Mouse (Mus musculus) mature B cell (primary cell): ENCODE measurements around the gene Tgfbr2.

Experiments
- in situ Hi-C: fragments of 300-500 bp; cut with MboI; formaldehyde crosslinking; loops from 2 replicates; pipeline ENCODE4 v1.14.3; 2019

The Tgfbr2 gene

DNA sequence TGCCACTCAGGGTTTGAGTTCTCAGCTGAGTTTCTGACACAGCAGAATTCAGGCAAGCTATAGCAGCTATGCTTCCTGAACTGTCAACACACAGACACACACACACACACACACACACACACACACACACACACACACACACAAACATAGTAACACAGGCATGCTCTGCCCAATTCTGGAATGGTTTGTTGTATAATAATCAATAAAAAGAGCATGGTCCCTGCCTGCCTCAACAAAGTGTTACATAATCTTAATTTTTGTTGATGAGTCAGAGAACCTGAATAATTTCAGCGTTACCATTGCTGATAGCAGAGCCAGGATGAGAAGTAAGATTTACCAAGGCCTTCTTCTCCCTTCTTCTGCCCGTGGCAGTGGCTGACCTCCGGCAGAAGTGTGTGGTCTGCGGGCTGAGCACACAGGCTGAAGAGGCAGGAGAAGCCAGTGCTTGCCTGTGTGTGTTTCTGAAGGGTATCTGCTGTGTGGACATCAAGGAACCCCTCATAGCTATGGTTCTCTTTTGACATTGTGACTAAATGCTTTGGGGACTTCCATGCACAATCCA is 18.8 kb upstream of the Tgfbr2 start:
- in situ Hi-C loops, result no loop called here

- in situ Hi-C loops, result no loop called here
These were observed 18.3 kb upstream of the Tgfbr2 start for GRCm38 (mm10) chr9:116193535-116193881.

- in situ Hi-C loops, result no loop called here
These were observed 17.8 kb upstream of the Tgfbr2 start for GRCm38 (mm10) chr9:116192826-116193534.

- in situ Hi-C loops, result no loop called here
These were observed 17.1 kb upstream of the Tgfbr2 start for GRCm38 (mm10) chr9:116192253-116192652.

DNA sequence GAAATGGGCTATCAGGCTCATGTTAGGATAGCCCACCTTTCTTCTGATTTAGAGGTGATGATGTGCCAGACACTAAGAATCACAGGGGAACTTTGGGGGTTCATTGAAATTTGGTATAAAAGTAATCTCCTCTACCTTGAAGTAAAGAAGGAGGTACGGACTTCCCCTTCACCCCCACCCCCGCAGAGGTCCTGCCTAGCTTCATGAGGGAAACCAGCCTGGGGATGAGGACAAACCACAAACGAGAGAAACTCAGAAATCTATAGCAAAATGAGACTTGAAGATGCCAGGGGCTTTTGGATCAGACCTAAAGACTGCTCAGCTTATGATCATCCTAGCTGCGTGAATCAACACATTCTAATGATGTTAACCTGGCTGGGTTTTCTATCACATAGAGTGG is 14.7 kb upstream of the Tgfbr2 start:
- in situ Hi-C loops, result no loop called here

- in situ Hi-C loops, result no loop called here
These were observed 13.9 kb upstream of the Tgfbr2 start for GRCm38 (mm10) chr9:116188952-116189666.

DNA sequence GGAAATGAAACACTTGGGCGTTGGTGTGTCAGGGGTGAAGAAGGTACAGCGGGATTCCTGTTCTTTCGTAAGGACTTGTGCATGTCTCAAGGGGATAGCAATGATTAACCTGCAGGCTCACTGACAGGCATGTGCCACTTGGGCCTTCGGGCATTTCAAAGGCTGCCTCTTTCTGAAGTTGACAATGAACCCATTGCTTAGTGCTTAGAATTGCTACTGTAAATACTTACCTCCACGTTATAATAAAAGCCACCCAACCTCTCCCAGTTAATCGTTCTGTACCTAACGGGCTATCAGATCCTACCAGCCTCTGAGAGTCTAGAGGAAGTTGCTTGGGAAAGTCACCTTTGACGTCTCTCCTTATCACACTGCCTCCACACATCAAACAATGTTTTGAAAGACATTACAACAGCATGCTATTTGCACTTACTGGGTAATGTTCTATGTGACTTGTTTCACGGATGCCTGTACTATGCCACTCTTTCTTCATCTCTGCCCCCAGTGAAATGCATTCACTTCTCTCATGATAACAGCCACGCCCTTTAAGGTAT is 12.1 kb upstream of the Tgfbr2 start:
- in situ Hi-C loops, result no loop called here

GRCm38 (mm10) chr9:116184903-116185302 is 9.7 kb upstream of the Tgfbr2 start:
- in situ Hi-C loops, result no loop called here

GRCm38 (mm10) chr9:116183035-116183434 is 7.9 kb upstream of the Tgfbr2 start:
- in situ Hi-C loops, result no loop called here

GRCm38 (mm10) chr9:116181608-116182007 is 6.4 kb upstream of the Tgfbr2 start:
- in situ Hi-C loops, result no loop called here

- in situ Hi-C loops, result no loop called here
These were observed 3.0 kb upstream of the Tgfbr2 start for GRCm38 (mm10) chr9:116178151-116178550.

- in situ Hi-C loops, result no loop called here
These were observed 1.9 kb upstream of the Tgfbr2 start for GRCm38 (mm10) chr9:116177108-116177507.

GRCm38 (mm10) chr9:116175488-116176115 is 442 bp upstream of the Tgfbr2 start:
- in situ Hi-C loops, result no loop called here

DNA sequence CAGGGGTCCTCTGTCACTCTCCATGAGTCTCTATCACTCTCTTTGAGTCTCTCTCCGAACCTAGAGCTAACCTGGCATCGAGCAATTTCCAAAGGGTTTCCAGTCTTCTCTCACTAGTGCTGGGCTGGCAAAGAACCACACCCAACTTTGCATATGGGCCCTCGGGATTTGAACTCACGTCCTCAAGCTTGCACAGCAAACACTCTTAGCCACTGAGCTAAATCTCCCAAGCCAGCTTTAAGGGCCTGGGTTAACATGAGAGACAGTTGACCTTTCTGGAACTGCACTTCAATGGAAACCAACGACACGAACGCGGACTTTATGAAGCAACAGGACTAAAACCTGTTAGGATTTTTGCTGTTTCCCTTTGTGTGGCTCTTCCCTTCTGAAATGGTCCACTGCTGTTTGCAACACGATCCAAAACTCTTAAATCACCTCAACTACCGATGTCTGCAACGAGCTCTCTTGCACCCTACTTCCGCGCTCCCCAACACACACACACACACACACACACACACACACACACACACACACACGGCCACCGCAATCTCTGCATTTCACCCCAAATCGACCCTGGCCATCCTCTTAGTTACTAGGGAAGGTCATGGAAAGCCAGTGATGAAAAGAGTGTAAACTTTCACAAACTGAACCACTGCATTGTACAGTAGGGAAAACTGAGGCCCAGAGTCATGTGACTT is 1.5 kb downstream of the Tgfbr2 start:
- in situ Hi-C loops, result no loop called here

- in situ Hi-C loops, result no loop called here
These were observed 2.1 kb downstream of the Tgfbr2 start for GRCm38 (mm10) chr9:116173059-116173458.

DNA sequence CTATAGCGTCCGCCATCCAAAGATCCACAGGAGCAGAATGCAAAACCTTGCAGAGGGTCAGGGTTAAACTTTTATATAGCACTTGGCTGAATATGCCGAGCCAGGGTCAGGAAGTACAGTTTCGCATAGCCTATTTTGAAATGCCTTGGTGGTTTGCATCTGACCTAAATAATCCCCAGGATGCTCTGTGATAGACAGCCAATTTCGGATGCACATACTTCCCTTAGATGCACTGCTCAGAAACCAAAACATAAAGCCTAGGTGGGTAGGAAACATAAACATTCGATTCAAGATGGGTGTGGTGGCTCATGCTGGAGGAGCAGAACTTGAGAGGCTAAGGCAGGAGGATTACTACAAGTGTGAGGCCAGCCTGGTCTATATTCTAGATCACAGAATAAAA is 6.1 kb downstream of the Tgfbr2 start:
- in situ Hi-C loops, result no loop called here

DNA sequence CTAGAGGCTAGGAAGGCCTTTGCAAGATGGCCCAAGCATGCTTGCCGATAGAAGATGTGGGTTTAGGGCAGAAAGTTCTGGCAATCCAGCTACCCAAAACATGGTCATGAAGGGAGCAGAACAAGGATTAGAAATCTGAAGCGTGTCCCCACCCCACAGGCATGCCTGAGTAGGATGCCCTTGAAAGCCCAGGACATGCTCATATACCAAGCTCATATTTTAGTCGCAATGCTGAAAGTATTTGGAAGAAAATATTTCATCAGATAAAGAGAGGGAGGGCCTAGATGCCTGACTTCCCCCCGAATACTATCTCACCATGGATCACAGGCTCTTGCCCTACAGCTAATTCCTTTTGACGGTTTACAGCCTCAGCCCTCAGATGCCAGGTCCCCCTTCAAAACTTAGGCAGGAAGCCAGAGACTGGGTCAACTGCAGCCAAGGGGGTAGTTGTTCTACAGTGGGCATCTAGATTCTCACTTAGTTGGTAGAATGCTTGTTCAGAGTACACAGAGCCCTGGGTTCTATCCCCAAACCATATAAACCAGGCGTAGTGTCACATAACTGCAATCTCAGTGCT is 7.8 kb downstream of the Tgfbr2 start:
- in situ Hi-C loops, result no loop called here

GRCm38 (mm10) chr9:116166363-116166762 is 8.8 kb downstream of the Tgfbr2 start:
- in situ Hi-C loops, result no loop called here

GRCm38 (mm10) chr9:116163883-116164282 is 11.3 kb downstream of the Tgfbr2 start:
- in situ Hi-C loops, result no loop called here

GRCm38 (mm10) chr9:116162866-116163374 is 12.2 kb downstream of the Tgfbr2 start:
- in situ Hi-C loops, result no loop called here

- in situ Hi-C loops, result no loop called here
These were observed 14.3 kb downstream of the Tgfbr2 start for GRCm38 (mm10) chr9:116160860-116161259.
